Mouse (Mus musculus) adrenal gland, adult 8-10 months (tissue): ENCODE results near the gene Lipt1. TPM values are rescaled to one million over a fixed set of nuclear protein-coding genes. Genes with fewer than 3 reads are reported as not detected.

Source experiments
- DNase-seq: peaks from one replicate; pipeline ENCODE4 v3.0.0; 2022
- total RNA-seq, 4 experiments: library from RNA; stranded (reverse); gene quantifications; 2 replicates each; pipeline ENCODE4 v1.2.4; 2022

The Lipt1 gene
- total RNA-seq, 4 experiments from 2014 or later, result 13.6 to 15.7 (median 14.9) TPM

GRCm38 (mm10) chr1:37899816-37900215 lies 28.3 kb downstream of the Lipt1 start:
- DNase-seq, result no peak

GRCm38 (mm10) chr1:37900288-37900687 lies 28.8 kb downstream of the Lipt1 start:
- DNase-seq, result no peak

- DNase-seq, result no peak
These were observed 31.6 kb downstream of the Lipt1 start for GRCm38 (mm10) chr1:37903178-37903577.

- no peak for DNase-seq
These were observed 41.2 kb downstream of the Lipt1 start for GRCm38 (mm10) chr1:37912751-37913150.

GRCm38 (mm10) chr1:37916393-37916792 lies 44.9 kb downstream of the Lipt1 start, which contains the start of gene Lyg2:
Gene Lyg2, minus strand, starts transcription at chr1:37916493.
- DNase-seq, result no peak

- DNase-seq, result no peak
These were observed 46.1 kb downstream of the Lipt1 start for GRCm38 (mm10) chr1:37917666-37918065.

GRCm38 (mm10) chr1:37918096-37918495 lies 46.6 kb downstream of the Lipt1 start:
- DNase-seq, result no peak

GRCm38 (mm10) chr1:37922536-37922935 lies 51.0 kb downstream of the Lipt1 start:
- DNase-seq, result no peak

Other genes with a start within 250 kb of the Lipt1 start
- gene 2010300C02Rik, start 151.7 kb upstream of the Lipt1 start, total RNA-seq, result 1 to 10 TPM; 2.2 to 4.2 (median 3.5) TPM
- 1 to 10 TPM; 3.9 to 6.6 (median 5.3) TPM for gene Tsga10, start 5.3 kb upstream of the Lipt1 start, total RNA-seq
- gene Mitd1, start 18.7 kb downstream of the Lipt1 start, total RNA-seq, result 10 to 100 TPM; 11.9 to 16.9 (median 15.1) TPM
- gene Mrpl30, start 18.7 kb downstream of the Lipt1 start, total RNA-seq, result 100 to 1,000 TPM; 146 to 176 (median 161) TPM
- gene Lyg2, start 44.8 kb downstream of the Lipt1 start, total RNA-seq, result not detected
- not detected for gene Lyg1, start 86.0 kb downstream of the Lipt1 start, total RNA-seq
- gene Txndc9, start 126.2 kb downstream of the Lipt1 start, total RNA-seq, result 10 to 100 TPM; 74.0 to 87.7 (median 83.5) TPM
- 10 to 100 TPM; 44.4 to 53.0 (median 48.8) TPM for gene Eif5b, start 126.3 kb downstream of the Lipt1 start, total RNA-seq